ENCODE assay signal across 8 mouse cellular contexts in genomic region chr2:83725796-83726195, GRCm38 (mm10). TPM values are rescaled to one million over a fixed set of nuclear protein-coding genes. Genes with fewer than 3 reads are reported as not detected.
DNase-seq lines count a peak whose midpoint lies in the region; ATAC-seq and TF ChIP-seq lines count a peak whose summit lies in the region.

No protein-coding gene starts in this region.

- intact Hi-C loops in gastrocnemius, adult 2 months (cut with DNase I), result no loop called here

- peak overlapping the region; percentile 72 for H3K4me3 ChIP-seq in gastrocnemius, adult 2 months
- peak overlapping the region; percentile 81 for H3K4me3 ChIP-seq in forebrain, embryonic 14.5 days (ENCODE audit: low read depth, low read length)
- peak overlapping the region in 1 of 2 experiments; percentile 67; a peak in 1 of 4 replicates for H3K4me3 ChIP-seq in liver, embryonic 14.5 days (ENCODE audit: insufficient read depth in 1 of 2, low read depth in 2 of 2, low read length in 2 of 2)

- H3K36me3 ChIP-seq in forebrain, embryonic 14.5 days (ENCODE audit: control insufficient read depth, insufficient read depth, low read length), result no peaks in the 10 kb centered on the region
- H3K36me3 ChIP-seq in liver, embryonic 14.5 days (replicated peaks; ENCODE audit: control insufficient read depth, insufficient read depth, low read depth), result no peaks in the 10 kb centered on the region

- TF ChIP-seq CTCF in gastrocnemius, adult 2 months (IDR thresholded peaks at IDR 0.05), result no peak
- TF ChIP-seq CTCF in liver, embryonic 14.5 days (IDR thresholded peaks at IDR 0.05; ENCODE audit: low read depth), result no peak

- no peaks in the 10 kb centered on the region for H3K27me3 ChIP-seq in forebrain, embryonic 14.5 days (replicated peaks; ENCODE audit: control insufficient read depth, insufficient read depth, low read length)
- H3K27me3 ChIP-seq in liver, embryonic 14.5 days (ENCODE audit: control insufficient read depth, insufficient read depth, low read length), result peaks cover 8% of the 10 kb centered on the region

- no peak for ATAC-seq in forebrain, embryonic 14.5 days
- ATAC-seq in liver, embryonic 14.5 days (ENCODE audit: insufficient read depth), result no peak
- no peak for ATAC-seq in erythroblast, adult 5-6 weeks (replicated peaks; ENCODE audit: low FRiP score, poor library complexity, severe bottlenecking)

- no peaks in the 10 kb centered on the region for H3K4me1 ChIP-seq in forebrain, embryonic 14.5 days (ENCODE audit: control insufficient read depth, insufficient read depth, low read length)
- H3K4me1 ChIP-seq in liver, embryonic 14.5 days (replicated peaks; ENCODE audit: control insufficient read depth in 2 of 2, insufficient read depth in 2 of 2, low read length in 1 of 2), result peaks cover 0 to 2% of the 10 kb centered on the region in 2 experiments; a peak in 1 of 4 replicates

- DNase-seq in gastrocnemius, adult 2 months, result no peak
- DNase-seq in gastrocnemius, adult 8-10 months (ENCODE audit: low spot score in 2 of 2), result no peak
- DNase-seq in 3T3-L1 (ENCODE audit: low read depth, low spot score), result peak; percentile 38
- no peak for DNase-seq in forebrain, embryonic 14.5 days (ENCODE audit: low spot score)
- no peak for DNase-seq in liver, embryonic 14.5 days (ENCODE audit: low read depth in 3 of 3, low spot score in 3 of 3)
- DNase-seq in gastrocnemius, postnatal 25 days, result no peak
- DNase-seq in retina, postnatal 1 day, result no peak

- H3K27ac ChIP-seq in gastrocnemius, adult 2 months, result peak overlapping the region; percentile 95
- no peak overlapping the region for H3K27ac ChIP-seq in forebrain, embryonic 14.5 days (ENCODE audit: low read depth, low read length)
- no peak overlapping the region for H3K27ac ChIP-seq in liver, embryonic 14.5 days

- no peaks in the 10 kb centered on the region for H3K9me3 ChIP-seq in forebrain, embryonic 14.5 days (replicated peaks; ENCODE audit: control insufficient read depth, low read length)
- no peaks in the 10 kb centered on the region for H3K9me3 ChIP-seq in liver, embryonic 14.5 days (ENCODE audit: control insufficient read depth, low read length)

- no peak for TF ChIP-seq EP300 in liver, embryonic 14.5 days (IDR thresholded peaks at IDR 0.05; ENCODE audit: low read depth)

- peak overlapping the region; percentile 83 for H3K4me2 ChIP-seq in forebrain, embryonic 14.5 days (ENCODE audit: low read length)
- peak overlapping the region; percentile 49 for H3K4me2 ChIP-seq in liver, embryonic 14.5 days (ENCODE audit: low read depth)

- no peak overlapping the region; the same call in 1 of the 2 replicates for H3K9ac ChIP-seq in forebrain, embryonic 14.5 days (ENCODE audit: low read length)
- no peak overlapping the region for H3K9ac ChIP-seq in liver, embryonic 14.5 days (replicated peaks)

- 61% methylated on average over 4 of the region's 4 CpGs for WGBS in forebrain, embryonic 14.5 days
- WGBS in liver, embryonic 14.5 days (ENCODE audit: insufficient replicate concordance), result 36% methylated on average over 4 of the region's 4 CpGs

RNA-seq across cellular contexts. Expression of gene Itgav, which starts 1.6 kb away (rescaled TPM):
- 10 to 100 TPM; 33.2 to 43.9 TPM for total RNA-seq in gastrocnemius, adult 2 months (2021)
- total RNA-seq in gastrocnemius, adult 8-10 months (2022), result 10 to 100 TPM; 39.5 to 53.4 (median 47.1) TPM
- polyA plus RNA-seq in forebrain, embryonic 14.5 days (2014; fragmentation: Nextera tagmentation; extraction: Ambion mirVana), result 16.2 and 17.7 TPM in 2 replicates
- 3.1 and 4.1 TPM in 2 replicates for polyA plus RNA-seq in liver, embryonic 14.5 days (2012; rRNA removed)
- polyA plus RNA-seq in liver, embryonic 14.5 days (2014; fragmentation: Nextera tagmentation; extraction: Ambion mirVana), result 11.2 and 13.1 TPM in 2 replicates
- total RNA-seq in erythroblast, adult 5-6 weeks (2015; ENCODE audit: low replicate concordance), result 5.6 and 14.0 TPM in 2 replicates
- 3.5 and 5.3 TPM in 2 replicates for total RNA-seq in erythroblast, adult 5-6 weeks (2017; ENCODE audit: low replicate concordance)
- total RNA-seq in gastrocnemius, postnatal 25 days (2021), result 10 to 100 TPM; 44.2 to 45.6 TPM
